Mouse (Mus musculus) heart, adult 2 months (tissue): ENCODE measurements around the gene Agap3.

Source experiments
- CTCF ChIP-seq: fragments of 200-600 bp; IDR thresholded peaks from 2 replicates; pipeline ENCODE4 v1.8.1; 2022; ENCODE audit warnings: antibody characterized with exemption, mild to moderate bottlenecking, moderate library complexity
- EP300 ChIP-seq: fragments of 200-500 bp; IDR thresholded peaks from 2 replicates; pipeline ENCODE4 v1.6.1; 2011; ENCODE audit warnings: low read depth, low read length, control low read depth; ENCODE audit not compliant: insufficient read depth
- POLR2A ChIP-seq: fragments of 200-500 bp; IDR thresholded peaks from 2 replicates; pipeline ENCODE4 v1.6.1; 2011; ENCODE audit warnings: mild to moderate bottlenecking, low read depth, low read length, control low read depth; ENCODE audit not compliant: insufficient read depth

DNA sequence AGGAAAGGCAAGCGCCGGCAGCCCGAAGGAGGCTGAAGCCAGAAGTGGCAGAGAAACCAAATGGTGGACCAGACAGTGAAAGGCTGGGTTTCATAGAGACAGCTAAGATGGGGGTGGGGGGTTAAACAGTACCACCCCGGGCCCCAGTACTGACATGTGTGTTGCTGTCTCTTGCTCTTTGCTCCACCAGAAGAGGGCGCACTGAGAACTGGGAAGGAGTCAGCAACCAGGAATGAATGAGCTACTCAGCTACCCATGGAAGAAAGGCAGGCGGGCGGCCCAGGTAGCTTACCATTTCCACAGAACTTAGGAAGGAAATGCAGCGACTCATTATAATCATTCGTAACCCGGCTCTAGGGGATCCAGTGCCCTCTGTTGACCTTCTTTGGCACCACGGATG, 58.7 kb downstream of the Agap3 start:
- TF ChIP-seq CTCF: peak; percentile 80
- TF ChIP-seq POLR2A: no peak
- TF ChIP-seq EP300: no peak
